Mouse (Mus musculus) MEL (cell line): ENCODE results near the gene Sgca. TPM values are rescaled to one million over a fixed set of nuclear protein-coding genes. Genes with fewer than 3 reads are reported as not detected.

Source experiments
- DNase-seq: peaks from one replicate; pipeline ENCODE4 v3.0.0; 2011; ENCODE audit warnings: low read depth, low spot score
- H3K27ac ChIP-seq: 2 replicates; pipeline ENCODE4 v1.5.1; 2012; ENCODE audit warnings: low read depth, mild to moderate bottlenecking, control low read depth, low read length, moderate library complexity; ENCODE audit not compliant: control insufficient read depth
- H3K27me3 ChIP-seq, 2 experiments: fragments of 150-350 bp in 1 of 2; sonication (generic) in 1 of 2; 2 replicates each; pipeline ENCODE4 v1.6.1; 2012; ENCODE audit warnings: low read length in 2 of 2, mild to moderate bottlenecking in 2 of 2, improper control_type of control experiment in 1 of 2, moderate library complexity in 1 of 2; ENCODE audit not compliant: insufficient read depth in 2 of 2, control insufficient read depth in 1 of 2
- H3K36me3 ChIP-seq, 2 experiments: 2 replicates each; pipeline ENCODE4 v1.6.1; 2012 to 2014; ENCODE audit warnings: low read length in 2 of 2, improper control_type of control experiment in 1 of 2, inconsistent platforms in 1 of 2, mild to moderate bottlenecking in 1 of 2; ENCODE audit not compliant: insufficient read depth in 2 of 2, control insufficient read depth in 1 of 2
- H3K4me1 ChIP-seq, 2 experiments: fragments of 150-350 bp in 1 of 2; sonication (generic) in 1 of 2; 2 replicates each; pipeline ENCODE4 v1.6.1; 2012; ENCODE audit warnings: low read length in 2 of 2, improper control_type of control experiment in 1 of 2, mild to moderate bottlenecking in 1 of 2; ENCODE audit not compliant: insufficient read depth in 2 of 2, control insufficient read depth in 1 of 2
- H3K4me3 ChIP-seq, 2 experiments: fragments of 150-350 bp in 1 of 2; sonication (generic) in 1 of 2; 2 replicates each; pipeline ENCODE4 v1.5.1; 2012; ENCODE audit warnings: low read depth in 2 of 2, low read length in 2 of 2, mild to moderate bottlenecking in 2 of 2, moderate library complexity in 2 of 2, control low read depth in 1 of 2, improper control_type of control experiment in 1 of 2; ENCODE audit not compliant: control insufficient read depth in 1 of 2, insufficient read depth in 1 of 2
- H3K79me2 ChIP-seq: 2 replicates; pipeline ENCODE4 v1.6.1; 2012; ENCODE audit warnings: mild to moderate bottlenecking, low read length, moderate library complexity; ENCODE audit not compliant: control insufficient read depth, poor library complexity, insufficient read depth
- H3K9ac ChIP-seq: 2 replicates; pipeline ENCODE4 v1.6.1; 2012; ENCODE audit warnings: low read depth, mild to moderate bottlenecking, control low read depth, low read length, moderate library complexity; ENCODE audit not compliant: control insufficient read depth, poor library complexity, severe bottlenecking
- H3K9me3 ChIP-seq: fragments of 150-350 bp; sonication (generic); replicated peaks from 2 replicates; pipeline ENCODE4 v1.6.1; 2012; ENCODE audit warnings: mild to moderate bottlenecking, low read length, improper control_type of control experiment, moderate library complexity; ENCODE audit not compliant: insufficient read depth
- BHLHE40 ChIP-seq: IDR thresholded peaks from 2 replicates; pipeline ENCODE4 v1.6.1; 2012; ENCODE audit warnings: low read depth, mild to moderate bottlenecking, inconsistent platforms, low read length, improper control_type of control experiment, borderline replicate concordance
- CHD1 ChIP-seq: IDR thresholded peaks from 2 replicates; pipeline ENCODE4 v1.6.1; 2012; ENCODE audit warnings: low read depth, mild to moderate bottlenecking, inconsistent platforms, low read length, improper control_type of control experiment
- CHD2 ChIP-seq: IDR thresholded peaks from 2 replicates; pipeline ENCODE4 v1.6.1; 2011; ENCODE audit warnings: low read length, improper control_type of control experiment
- CTCF ChIP-seq, 3 experiments: IDR thresholded peaks in 2 of 3; conservative IDR thresholded peaks in 1 of 3; 2 replicates each; pipeline ENCODE4 v1.5.1; 2011 to 2012; ENCODE audit warnings: low read length in 3 of 3, low read depth in 2 of 3, mild to moderate bottlenecking in 2 of 3, improper control_type of control experiment in 1 of 3, inconsistent platforms in 1 of 3, mixed read lengths in 1 of 3, moderate library complexity in 1 of 3; ENCODE audit not compliant: control insufficient read depth in 1 of 3, insufficient read depth in 1 of 3, poor library complexity in 1 of 3, severe bottlenecking in 1 of 3
- E2F4 ChIP-seq: IDR thresholded peaks from 2 replicates; pipeline ENCODE4 v1.6.1; 2011; ENCODE audit warnings: low read depth, low read length, improper control_type of control experiment, borderline replicate concordance
- ELF1 ChIP-seq: IDR thresholded peaks from 2 replicates; pipeline ENCODE4 v1.6.1; 2014; ENCODE audit warnings: low read depth, mild to moderate bottlenecking, inconsistent platforms, low read length, improper control_type of control experiment, moderate library complexity
- EP300 ChIP-seq, 2 experiments: IDR thresholded peaks; 2 replicates each; pipeline ENCODE4 v1.6.1; 2011; ENCODE audit warnings: improper control_type of control experiment in 2 of 2, low read length in 2 of 2, low read depth in 1 of 2, mild to moderate bottlenecking in 1 of 2
- ETS1 ChIP-seq: IDR thresholded peaks from 2 replicates; pipeline ENCODE4 v1.6.1; 2012; ENCODE audit warnings: low read depth, mild to moderate bottlenecking, inconsistent platforms, low read length, improper control_type of control experiment, moderate library complexity
- GABPA ChIP-seq: IDR thresholded peaks from 2 replicates; pipeline ENCODE4 v1.6.1; 2012; ENCODE audit warnings: low read depth, mild to moderate bottlenecking, inconsistent platforms, low read length, improper control_type of control experiment, moderate library complexity
- GATA1 ChIP-seq: IDR thresholded peaks from 2 replicates; pipeline ENCODE4 v1.6.1; 2011; ENCODE audit warnings: low read depth, low read length, improper control_type of control experiment
- HCFC1 ChIP-seq: IDR thresholded peaks from 2 replicates; pipeline ENCODE4 v1.6.1; 2012; ENCODE audit warnings: low read depth, mild to moderate bottlenecking, inconsistent platforms, low read length, improper control_type of control experiment, moderate library complexity
- JUND ChIP-seq: IDR thresholded peaks from 2 replicates; pipeline ENCODE4 v1.6.1; 2011; ENCODE audit warnings: low read depth, mild to moderate bottlenecking, improper control_type of control experiment, low read length
- KAT2A ChIP-seq: conservative IDR thresholded peaks from 2 replicates; pipeline ENCODE4 v1.6.1; 2012; ENCODE audit warnings: low read depth, low read length, improper control_type of control experiment, inconsistent platforms
- MAFK ChIP-seq: IDR thresholded peaks from 2 replicates; pipeline ENCODE4 v1.6.1; 2011; ENCODE audit warnings: low read depth, mild to moderate bottlenecking, low read length, improper control_type of control experiment, borderline replicate concordance
- MAX ChIP-seq: IDR thresholded peaks from 2 replicates; pipeline ENCODE4 v1.6.1; 2011; ENCODE audit warnings: low read length, improper control_type of control experiment
- MAZ ChIP-seq: IDR thresholded peaks from 2 replicates; pipeline ENCODE4 v1.6.1; 2012; ENCODE audit warnings: low read depth, mild to moderate bottlenecking, inconsistent platforms, low read length, improper control_type of control experiment
- MEF2A ChIP-seq: IDR thresholded peaks from 2 replicates; pipeline ENCODE4 v1.6.1; 2014; ENCODE audit warnings: low read depth, mild to moderate bottlenecking, inconsistent platforms, low read length, improper control_type of control experiment; ENCODE audit not compliant: poor library complexity, insufficient replicate concordance, severe bottlenecking; ENCODE audit errors: extremely low read depth
- MYB ChIP-seq: IDR thresholded peaks from 2 replicates; pipeline ENCODE4 v1.6.1; 2011; ENCODE audit warnings: mild to moderate bottlenecking, low read depth, low read length, improper control_type of control experiment
- MYC ChIP-seq: IDR thresholded peaks from 2 replicates; pipeline ENCODE4 v1.6.1; 2011; ENCODE audit warnings: low read depth, mild to moderate bottlenecking, low read length, improper control_type of control experiment, moderate library complexity
- NELFE ChIP-seq: IDR thresholded peaks from 2 replicates; pipeline ENCODE4 v1.6.1; 2011; ENCODE audit warnings: low read depth, low read length, improper control_type of control experiment
- NRF1 ChIP-seq: IDR thresholded peaks from 2 replicates; pipeline ENCODE4 v1.6.1; 2014; ENCODE audit warnings: low read depth, mild to moderate bottlenecking, inconsistent platforms, low read length, improper control_type of control experiment, moderate library complexity; ENCODE audit not compliant: poor library complexity, insufficient read depth, severe bottlenecking
- POLR2A ChIP-seq, 2 experiments: IDR thresholded peaks; 2 replicates each; pipeline ENCODE4 v1.6.1; 2011 to 2012; ENCODE audit warnings: low read length in 2 of 2, mild to moderate bottlenecking in 2 of 2, control low read depth in 1 of 2, improper control_type of control experiment in 1 of 2, low read depth in 1 of 2, moderate library complexity in 1 of 2; ENCODE audit not compliant: control insufficient read depth in 1 of 2, insufficient read depth in 1 of 2, poor library complexity in 1 of 2
- POLR2AphosphoS2 ChIP-seq: IDR thresholded peaks from 2 replicates; pipeline ENCODE4 v1.6.1; 2011; ENCODE audit warnings: low read length, improper control_type of control experiment
- POLR2AphosphoS5 ChIP-seq: IDR thresholded peaks from 2 replicates; pipeline ENCODE4 v1.6.1; 2012; ENCODE audit warnings: low read depth, borderline replicate concordance, mild to moderate bottlenecking, inconsistent platforms, low read length, moderate library complexity, mixed read lengths
- RAD21 ChIP-seq: IDR thresholded peaks from 2 replicates; pipeline ENCODE4 v1.6.1; 2011; ENCODE audit warnings: mild to moderate bottlenecking, low read depth, low read length, improper control_type of control experiment
- RCOR1 ChIP-seq: IDR thresholded peaks from 2 replicates; pipeline ENCODE4 v1.6.1; 2012; ENCODE audit warnings: low read depth, mild to moderate bottlenecking, inconsistent platforms, low read length, improper control_type of control experiment
- SIN3A ChIP-seq: IDR thresholded peaks from 2 replicates; pipeline ENCODE4 v1.6.1; 2012; ENCODE audit warnings: low read length, improper control_type of control experiment, inconsistent platforms
- SMC3 ChIP-seq: IDR thresholded peaks from 2 replicates; pipeline ENCODE4 v1.6.1; 2011; ENCODE audit warnings: low read depth, low read length, improper control_type of control experiment
- TBP ChIP-seq: IDR thresholded peaks from 2 replicates; pipeline ENCODE4 v1.8.0; 2011; ENCODE audit warnings: low read depth, low read length, improper control_type of control experiment
- TCF12 ChIP-seq: IDR thresholded peaks from 2 replicates; pipeline ENCODE4 v1.6.1; 2014; ENCODE audit warnings: low read depth, mild to moderate bottlenecking, inconsistent platforms, low read length, improper control_type of control experiment, moderate library complexity
- UBTF ChIP-seq: IDR thresholded peaks from 2 replicates; pipeline ENCODE4 v1.6.1; 2012; ENCODE audit warnings: low read depth, mild to moderate bottlenecking, inconsistent platforms, low read length, improper control_type of control experiment, moderate library complexity, borderline replicate concordance; ENCODE audit not compliant: insufficient read depth
- USF1 ChIP-seq: IDR thresholded peaks from 2 replicates; pipeline ENCODE4 v1.6.1; 2014; ENCODE audit warnings: low read depth, mild to moderate bottlenecking, inconsistent platforms, low read length, improper control_type of control experiment, moderate library complexity
- USF2 ChIP-seq, 2 experiments: IDR thresholded peaks; 2 replicates each; pipeline ENCODE4 v1.6.1; 2011 to 2012; ENCODE audit warnings: improper control_type of control experiment in 2 of 2, low read length in 2 of 2, borderline replicate concordance in 1 of 2, inconsistent platforms in 1 of 2, low read depth in 1 of 2, mild to moderate bottlenecking in 1 of 2; ENCODE audit not compliant: insufficient read depth in 1 of 2
- ZC3H11A ChIP-seq: IDR thresholded peaks from 2 replicates; pipeline ENCODE4 v1.6.1; 2012; ENCODE audit warnings: low read depth, mild to moderate bottlenecking, inconsistent platforms, low read length, improper control_type of control experiment
- ZKSCAN1 ChIP-seq: IDR thresholded peaks from 2 replicates; pipeline ENCODE4 v1.6.1; 2012; ENCODE audit warnings: low read depth, mild to moderate bottlenecking, inconsistent platforms, low read length, improper control_type of control experiment, moderate library complexity
- ZMIZ1 ChIP-seq: IDR thresholded peaks from 2 replicates; pipeline ENCODE4 v1.6.1; 2012; ENCODE audit warnings: low read depth, mild to moderate bottlenecking, inconsistent platforms, low read length, improper control_type of control experiment, moderate library complexity
- ZNF384 ChIP-seq: IDR thresholded peaks from 2 replicates; pipeline ENCODE4 v1.6.1; 2012; ENCODE audit warnings: low read depth, mild to moderate bottlenecking, inconsistent platforms, low read length, improper control_type of control experiment
- polyA plus RNA-seq, 2 experiments: library from polyadenylated mRNA; stranded (reverse) in 1 of 2; unstranded in 1 of 2; fragments of >175 nt in 1 of 2; fragments of >200 nt in 1 of 2; gene quantifications; 2 replicates each; pipeline versions ENCODE4 v1.2.1 to v1.2.4; 2012; ENCODE audit warnings: low replicate concordance in 2 of 2, low read depth in 1 of 2; ENCODE audit not compliant: insufficient read length in 2 of 2, insufficient read depth in 1 of 2, missing spikeins in 1 of 2
- total RNA-seq: library from RNA; depleted of rRNA; stranded (reverse); fragments of 300-350 nt; gene quantifications from 2 replicates; pipeline ENCODE4 v1.2.3, GENCODE M21; 2012

Sgca gene
- total and polyA plus RNA-seq, 3 experiments: not detected

- H3K79me2 ChIP-seq: peaks cover 25% of the 10 kb centered on the region
- peak overlapping the region; percentile 99 for H3K27ac ChIP-seq
- H3K27me3 ChIP-seq: no peaks in the 10 kb centered on the region
- peaks cover 8 to 52% of the 10 kb centered on the region in 2 experiments for H3K4me1 ChIP-seq
- peak; percentile 98 for DNase-seq
- peak overlapping the region; percentile 70 to 80; a peak in 3 of 4 replicates for H3K4me3 ChIP-seq
- H3K9ac ChIP-seq: peak overlapping the region; percentile 91
- no peaks in the 10 kb centered on the region for H3K9me3 ChIP-seq
- H3K36me3 ChIP-seq: peaks cover 0 to 34% of the 10 kb centered on the region in 2 experiments
- peak; percentile 86 for TF ChIP-seq BHLHE40
- no peak for TF ChIP-seq CTCF (IDR thresholded peaks at IDR 0.05 in 2 of 3, conservative IDR thresholded peaks at IDR 0.05 in 1 of 3; ENCODE audit: control insufficient read depth in 1 of 3, insufficient read depth in 1 of 3, low read depth in 2 of 3, low read length in 3 of 3, poor library complexity in 1 of 3, severe bottlenecking in 1 of 3)
- no peak for TF ChIP-seq ZKSCAN1
- TF ChIP-seq ZNF384: no peak
- TF ChIP-seq POLR2A (IDR thresholded peaks at IDR 0.05; ENCODE audit: control insufficient read depth in 1 of 2, insufficient read depth in 1 of 2, low read depth in 1 of 2, low read length in 2 of 2, poor library complexity in 1 of 2): peak in 1 of 2 experiments; percentile 96; a peak in 2 of 4 replicates
- peak; percentile 94 for TF ChIP-seq ZMIZ1
- no peak for TF ChIP-seq SMC3
- TF ChIP-seq USF1: peak; percentile 79
- TF ChIP-seq MAX: peak; percentile 92
- peak; percentile 96 for TF ChIP-seq TBP
- no peak for TF ChIP-seq USF2 (IDR thresholded peaks at IDR 0.05; ENCODE audit: borderline replicate concordance in 1 of 2, insufficient read depth in 1 of 2, low read depth in 1 of 2, low read length in 2 of 2)
- no peak for TF ChIP-seq CHD2
- TF ChIP-seq ZC3H11A: no peak; the same call in 1 of the 2 replicates
- no peak for TF ChIP-seq E2F4
- TF ChIP-seq HCFC1: peak; percentile 45; the same call in 1 of the 2 replicates
- TF ChIP-seq JUND: peak; percentile 75; the same call in 1 of the 2 replicates
- peak; percentile 74; the same call in 1 of the 2 replicates for TF ChIP-seq MEF2A
- TF ChIP-seq KAT2A: peak; percentile 5; the same call in 1 of the 2 replicates
- peak; percentile 13; the same call in 1 of the 2 replicates for TF ChIP-seq CHD1
- TF ChIP-seq UBTF: 0 out of 2 replicates have a peak, but pooled peaks have one; percentile 69
- TF ChIP-seq RAD21: no peak
- peak; percentile 78 for TF ChIP-seq MAFK
- TF ChIP-seq POLR2AphosphoS2: peak; percentile 87; the same call in 1 of the 2 replicates
- no peak for TF ChIP-seq GABPA
- peak; percentile 96 for TF ChIP-seq SIN3A
- no peak; the same call in 1 of the 2 replicates for TF ChIP-seq ELF1
- TF ChIP-seq GATA1: peak; percentile 100
- peak; percentile 91 for TF ChIP-seq MYB
- peak; percentile 97 for TF ChIP-seq ETS1
- peak; percentile 98 for TF ChIP-seq MYC
- peak; percentile 84 for TF ChIP-seq NELFE
- TF ChIP-seq MAZ: peak; percentile 90
- TF ChIP-seq NRF1: no peak
- TF ChIP-seq TCF12: peak; percentile 100
- peak; percentile 97 to 99 for TF ChIP-seq EP300 (IDR thresholded peaks at IDR 0.05; ENCODE audit: low read depth in 1 of 2, low read length in 2 of 2)
- no peak; the same call in 1 of the 2 replicates for TF ChIP-seq POLR2AphosphoS5
- peak; percentile 82; the same call in 1 of the 2 replicates for TF ChIP-seq RCOR1
These were observed 35.9 kb upstream of the Sgca start for GRCm38 (mm10) chr11:95012075-95012474.
